Mouse (Mus musculus): ENCODE measurements around the gene Heatr9. TPM values are rescaled to one million over a fixed set of nuclear protein-coding genes. Genes with fewer than 3 reads are reported as not detected.
A peak's percentile ranks its signal among the peaks of the same experiment; 100 is the strongest.

Heatr9 gene
- polyA plus RNA-seq, 1 experiment from 2014 or later = not detected

DNA sequence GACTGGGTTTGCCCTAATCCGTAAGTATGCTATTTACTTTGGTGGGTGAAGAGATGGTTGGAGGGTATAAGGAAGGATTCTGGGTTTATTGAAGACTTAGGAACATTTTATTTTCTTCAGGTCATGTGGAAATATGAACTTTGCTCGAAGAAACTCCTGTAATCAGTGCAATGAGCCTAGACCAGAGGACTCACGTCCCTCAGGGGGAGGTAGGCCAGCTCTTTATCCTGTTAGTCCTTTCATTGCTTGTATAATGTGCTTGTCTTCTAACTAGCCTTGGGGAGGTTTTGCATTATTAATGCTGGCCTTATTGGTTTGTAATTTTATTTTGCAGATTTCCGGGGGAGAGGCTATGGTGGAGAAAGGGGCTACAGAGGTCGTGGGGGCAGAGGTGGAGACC, 17.7 kb downstream of the Heatr9 start:
- Histone ChIP-seq H3K36me3 (ENCODE audit: control insufficient read depth, insufficient read depth, low read length) (peaks cover 19% of the 10 kb centered on the region), H3K27me3 (ENCODE audit: control insufficient read depth, insufficient read depth, low read length) (no peaks in the 10 kb centered on the region), H3K4me1 (ENCODE audit: control insufficient read depth, insufficient read depth, low read length) (no peaks in the 10 kb centered on the region), H3K27ac (ENCODE audit: low read length) (no peak overlapping the region), H3K4me3 (replicated peaks; ENCODE audit: low read length) (no peak overlapping the region), H3K4me2 (ENCODE audit: low read depth, low read length) (no peak overlapping the region), H3K9me3 (replicated peaks; ENCODE audit: control insufficient read depth, low read length) (no peaks in the 10 kb centered on the region), H3K9ac (ENCODE audit: low read length) (no peak overlapping the region)
- 92% methylated on average over 5 of the region's 5 CpGs for WGBS
- no peak for ATAC-seq (ENCODE audit: insufficient read depth, low FRiP score)

DNA sequence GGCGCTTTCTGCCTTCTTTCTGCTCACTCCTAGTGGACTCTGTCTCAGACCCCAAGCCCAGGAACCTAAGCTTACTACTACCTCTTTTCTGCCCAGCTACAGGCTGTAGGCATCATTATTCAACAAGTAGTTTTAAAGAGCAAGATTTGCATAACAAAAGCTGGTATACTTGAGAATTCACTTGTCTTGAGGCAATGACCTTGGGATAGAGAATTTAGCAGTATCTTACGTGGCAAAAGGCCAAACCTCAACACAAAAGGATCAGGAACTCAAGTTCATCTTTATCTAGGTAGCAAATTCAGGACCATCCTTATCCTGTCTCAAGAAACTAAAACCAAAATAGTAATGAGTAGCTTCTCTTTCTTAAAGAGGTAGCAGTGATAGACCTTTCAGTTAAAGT, 26.4 kb downstream of the Heatr9 start:
- no peak overlapping the region for H3K4me3 ChIP-seq (replicated peaks; ENCODE audit: low read length)
- WGBS = 87% methylated on average over 2 of the region's 2 CpGs
- no peaks in the 10 kb centered on the region for H3K4me1 ChIP-seq (ENCODE audit: control insufficient read depth, insufficient read depth, low read length)

DNA sequence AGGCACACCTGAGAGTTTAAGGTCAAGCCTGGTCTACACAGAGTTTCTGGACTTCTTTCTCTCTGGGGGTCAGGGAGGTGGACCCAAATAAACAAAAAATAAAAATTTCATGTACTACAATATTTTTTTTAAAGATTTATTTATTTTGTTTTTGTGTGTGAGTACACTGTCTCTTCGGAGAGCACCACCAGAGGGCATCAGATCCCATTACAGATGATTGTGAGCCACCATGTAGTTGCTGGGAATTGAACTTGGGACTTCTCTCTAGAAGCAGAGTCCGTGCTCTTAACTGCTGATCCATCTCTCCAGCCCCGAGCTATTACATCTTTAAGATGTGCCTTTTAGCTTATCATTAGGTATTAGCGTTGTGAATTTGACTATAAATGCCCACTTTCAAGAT, 30.5 kb downstream of the Heatr9 start:
- WGBS = 89% methylated on average over 4 of the region's 4 CpGs
- Histone ChIP-seq H3K4me2 (ENCODE audit: low read depth, low read length) (no peak overlapping the region), H3K4me1 (ENCODE audit: control insufficient read depth, insufficient read depth, low read length) (no peaks in the 10 kb centered on the region), H3K4me3 (replicated peaks; ENCODE audit: low read length) (no peak overlapping the region), H3K9ac (ENCODE audit: low read length) (no peak overlapping the region), H3K36me3 (ENCODE audit: control insufficient read depth, insufficient read depth, low read length) (peaks cover 6% of the 10 kb centered on the region), H3K27me3 (ENCODE audit: control insufficient read depth, insufficient read depth, low read length) (no peaks in the 10 kb centered on the region), H3K27ac (ENCODE audit: low read length) (no peak overlapping the region), H3K9me3 (replicated peaks; ENCODE audit: control insufficient read depth, low read length) (no peaks in the 10 kb centered on the region)
- no peak for ATAC-seq (ENCODE audit: insufficient read depth, low FRiP score)

More for the DNA sequence above, 26.4 kb downstream of the Heatr9 start:
- H3K27ac ChIP-seq (ENCODE audit: low read length) = no peak overlapping the region
- H3K9me3 ChIP-seq (replicated peaks; ENCODE audit: control insufficient read depth, low read length) = no peaks in the 10 kb centered on the region
- ATAC-seq (ENCODE audit: insufficient read depth, low FRiP score) = no peak
- no peak overlapping the region for H3K4me2 ChIP-seq (ENCODE audit: low read depth, low read length)
- H3K27me3 ChIP-seq (ENCODE audit: control insufficient read depth, insufficient read depth, low read length) = no peaks in the 10 kb centered on the region
- peaks cover 6% of the 10 kb centered on the region; the same call in 1 of the 2 replicates for H3K36me3 ChIP-seq (ENCODE audit: control insufficient read depth, insufficient read depth, low read length)
- H3K9ac ChIP-seq (ENCODE audit: low read length) = no peak overlapping the region

DNA sequence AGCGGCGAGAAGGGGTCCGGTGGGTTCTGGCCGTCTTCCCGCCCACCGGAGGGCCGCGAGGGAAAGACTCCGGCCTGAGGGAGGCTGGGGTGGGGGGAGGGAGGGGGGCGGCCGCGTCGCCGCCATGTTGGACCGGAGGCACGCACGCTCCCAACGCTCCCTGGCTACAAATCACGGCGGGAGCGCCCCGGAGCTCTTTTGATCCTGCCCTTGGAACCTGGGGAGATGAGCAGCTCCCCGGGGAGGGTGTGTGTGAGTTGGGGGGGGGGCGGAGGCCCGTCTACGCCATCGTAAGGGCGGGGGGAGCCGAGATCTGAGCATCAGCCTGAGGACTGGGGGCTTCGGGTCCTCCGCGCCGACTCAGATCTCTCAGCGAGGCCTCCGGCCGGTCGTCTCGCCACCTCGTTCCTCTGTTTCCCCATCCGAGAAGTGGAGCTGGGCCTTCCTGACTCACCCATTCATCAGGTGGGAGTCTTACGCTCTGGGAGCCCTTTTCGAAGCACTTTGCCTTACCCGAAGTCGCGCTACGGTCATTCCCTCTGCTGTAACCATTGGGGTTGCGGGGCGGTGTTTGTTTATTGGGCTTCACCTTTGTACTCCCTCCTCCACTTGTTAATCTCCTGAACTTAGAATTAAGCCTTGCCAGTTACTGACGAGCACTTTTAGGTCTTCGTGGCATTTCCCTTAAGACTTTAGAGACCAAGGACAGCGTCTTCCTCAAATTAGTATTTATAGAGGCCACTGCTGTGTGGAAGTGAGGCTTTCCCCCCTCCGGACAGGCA, 48.5 kb downstream of the Heatr9 start:
- no peaks in the 10 kb centered on the region for H3K9me3 ChIP-seq (replicated peaks; ENCODE audit: control insufficient read depth, low read length)
- peak overlapping the region; percentile 80 for H3K4me3 ChIP-seq (replicated peaks; ENCODE audit: low read length)
- peak overlapping the region; percentile 96 for H3K27ac ChIP-seq (ENCODE audit: low read length)
- peak overlapping the region; percentile 90 for H3K4me2 ChIP-seq (ENCODE audit: low read depth, low read length)
- H3K36me3 ChIP-seq (ENCODE audit: control insufficient read depth, insufficient read depth, low read length) = no peaks in the 10 kb centered on the region
- peak; percentile 79 for ATAC-seq (ENCODE audit: insufficient read depth, low FRiP score)
- H3K4me1 ChIP-seq (ENCODE audit: control insufficient read depth, insufficient read depth, low read length) = peaks cover 17% of the 10 kb centered on the region
- H3K9ac ChIP-seq (ENCODE audit: low read length) = peak overlapping the region; percentile 96
- WGBS = under 1% methylated on average over 41 of the region's 52 CpGs
- H3K27me3 ChIP-seq (ENCODE audit: control insufficient read depth, insufficient read depth, low read length) = no peaks in the 10 kb centered on the region

DNA sequence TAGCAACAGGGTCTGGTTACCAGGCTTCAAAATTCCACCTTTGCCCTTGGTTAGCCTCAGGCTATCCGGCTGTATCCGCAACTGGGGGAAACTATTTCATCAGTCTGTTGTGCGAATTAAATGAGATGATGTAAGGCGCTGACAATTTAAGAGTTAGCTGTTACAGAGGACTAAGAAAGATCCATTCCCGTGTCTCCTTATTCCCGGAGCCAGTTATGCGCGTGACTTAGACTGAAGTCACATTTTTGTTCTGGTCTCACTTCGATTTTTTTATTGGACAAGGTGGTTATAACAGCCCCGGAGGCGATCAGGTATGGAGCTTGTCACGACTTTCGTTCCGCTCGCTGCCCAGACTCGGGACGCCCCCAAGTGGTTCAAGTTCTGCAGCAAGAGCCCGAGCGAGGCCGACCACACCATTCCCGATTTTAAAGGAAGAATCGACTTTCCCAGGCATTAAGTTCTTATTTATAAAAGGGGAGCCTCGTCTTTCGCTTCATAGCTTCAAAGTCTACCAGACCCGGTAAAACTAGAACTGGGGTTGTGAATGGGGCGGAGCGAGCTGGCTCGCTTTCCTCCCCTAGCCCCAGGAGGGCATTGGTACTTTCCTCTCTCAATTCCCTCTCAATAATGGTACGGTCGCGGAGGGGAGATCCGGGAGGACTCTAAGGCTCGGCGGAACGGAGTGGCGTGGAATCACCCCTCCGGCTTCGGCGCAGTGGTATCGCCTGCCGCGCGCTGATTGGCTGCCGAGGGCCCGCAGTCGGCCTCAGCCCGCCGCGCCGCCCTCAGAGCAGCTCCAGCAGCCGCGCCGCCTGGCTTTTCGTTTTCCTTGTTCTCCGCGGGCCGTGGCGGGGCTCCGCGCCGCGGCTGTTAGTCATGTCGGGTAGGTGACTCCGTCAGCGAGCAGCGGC, 49.4 kb downstream of the Heatr9 start, which contains the start of gene Taf15:
TSS of gene Taf15 (plus strand) at position 763 of the 911 bp plus-strand sequence.
- no peaks in the 10 kb centered on the region for H3K36me3 ChIP-seq (ENCODE audit: control insufficient read depth, insufficient read depth, low read length)
- under 1% methylated on average over 66 of the region's 66 CpGs for WGBS

DNA sequence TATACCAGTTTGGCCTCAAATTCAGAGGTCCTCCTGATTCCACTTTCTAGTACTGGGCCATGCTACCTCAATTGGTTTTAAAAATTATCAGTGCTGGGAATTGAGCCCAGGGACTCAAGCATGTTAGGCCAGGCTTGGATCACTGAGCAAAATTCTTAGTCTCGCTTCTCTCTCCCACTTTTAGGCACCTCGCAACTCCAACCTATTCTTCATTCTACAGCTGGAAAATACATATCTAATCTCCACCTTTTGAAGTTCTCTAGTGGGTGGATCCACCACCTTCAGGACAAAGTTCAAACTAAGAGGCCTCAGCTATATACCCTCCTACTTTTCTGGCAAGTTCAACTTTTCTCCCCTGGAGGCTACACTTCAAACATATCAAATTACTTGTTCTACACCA, 50.2 kb downstream of the Heatr9 start:
- Histone ChIP-seq H3K4me1 (ENCODE audit: control insufficient read depth, insufficient read depth, low read length) (peaks cover 17% of the 10 kb centered on the region), H3K27ac (ENCODE audit: low read length) (peak overlapping the region; percentile 96; the same call in 1 of the 2 replicates), H3K9me3 (replicated peaks; ENCODE audit: control insufficient read depth, low read length) (no peaks in the 10 kb centered on the region), H3K36me3 (ENCODE audit: control insufficient read depth, insufficient read depth, low read length) (no peaks in the 10 kb centered on the region), H3K27me3 (ENCODE audit: control insufficient read depth, insufficient read depth, low read length) (no peaks in the 10 kb centered on the region), H3K9ac (ENCODE audit: low read length) (peak overlapping the region; percentile 78; the same call in 1 of the 2 replicates), H3K4me3 (replicated peaks; ENCODE audit: low read length) (0 out of 2 replicates have a peak overlapping the region, but pooled peaks have one; percentile 80), H3K4me2 (ENCODE audit: low read depth, low read length) (peak overlapping the region; percentile 70)
- ATAC-seq (ENCODE audit: insufficient read depth, low FRiP score) = no peak
- 71% methylated on average over 2 of the region's 2 CpGs for WGBS

More for the DNA sequence above, 49.4 kb downstream of the Heatr9 start, which contains the start of gene Taf15:
- H3K4me3 ChIP-seq (replicated peaks; ENCODE audit: low read length) = peak within 1 kb of the TSS; percentile 80
- H3K9me3 ChIP-seq (replicated peaks; ENCODE audit: control insufficient read depth, low read length) = no peaks in the 10 kb centered on the region
- peak within 1 kb of the TSS; percentile 96 for H3K9ac ChIP-seq (ENCODE audit: low read length)
- H3K4me1 ChIP-seq (ENCODE audit: control insufficient read depth, insufficient read depth, low read length) = peaks cover 17% of the 10 kb centered on the region
- peak within 1 kb of the TSS; percentile 96 for H3K27ac ChIP-seq (ENCODE audit: low read length)
- H3K27me3 ChIP-seq (ENCODE audit: control insufficient read depth, insufficient read depth, low read length) = no peaks in the 10 kb centered on the region
- peak; percentile 98 for ATAC-seq (ENCODE audit: insufficient read depth, low FRiP score)
- peak within 1 kb of the TSS; percentile 90 for H3K4me2 ChIP-seq (ENCODE audit: low read depth, low read length)

DNA sequence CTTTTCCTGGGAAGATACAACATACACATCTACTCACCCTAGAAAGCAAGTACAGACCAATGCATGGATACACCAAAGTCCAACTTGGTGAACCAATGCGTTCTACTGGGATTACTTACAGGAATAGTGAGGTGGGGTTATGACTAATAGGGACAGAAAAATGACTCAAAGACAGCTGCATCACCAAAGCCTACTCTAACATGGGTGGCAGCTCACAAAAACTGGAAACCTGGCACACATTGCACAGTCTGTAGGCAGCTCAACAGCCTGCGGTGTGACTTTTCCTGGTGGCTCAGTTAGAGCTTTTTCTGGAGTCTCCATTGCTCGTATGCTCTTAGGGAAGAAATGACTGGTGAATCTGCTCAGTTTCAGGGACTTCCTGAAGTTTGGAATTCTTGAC, 53.2 kb downstream of the Heatr9 start:
- Histone ChIP-seq H3K9ac (ENCODE audit: low read length) (no peak overlapping the region), H3K4me2 (ENCODE audit: low read depth, low read length) (no peak overlapping the region), H3K4me1 (ENCODE audit: control insufficient read depth, insufficient read depth, low read length) (0 out of 2 replicates have a peak, but pooled peaks cover 8% of the 10 kb centered on the region), H3K4me3 (replicated peaks; ENCODE audit: low read length) (no peak overlapping the region), H3K27me3 (ENCODE audit: control insufficient read depth, insufficient read depth, low read length) (no peaks in the 10 kb centered on the region; the same call in 1 of the 2 replicates), H3K36me3 (ENCODE audit: control insufficient read depth, insufficient read depth, low read length) (no peaks in the 10 kb centered on the region), H3K27ac (ENCODE audit: low read length) (no peak overlapping the region), H3K9me3 (replicated peaks; ENCODE audit: control insufficient read depth, low read length) (no peaks in the 10 kb centered on the region)
- 85% methylated on average over 3 of the region's 3 CpGs for WGBS
- ATAC-seq (ENCODE audit: insufficient read depth, low FRiP score) = no peak

DNA sequence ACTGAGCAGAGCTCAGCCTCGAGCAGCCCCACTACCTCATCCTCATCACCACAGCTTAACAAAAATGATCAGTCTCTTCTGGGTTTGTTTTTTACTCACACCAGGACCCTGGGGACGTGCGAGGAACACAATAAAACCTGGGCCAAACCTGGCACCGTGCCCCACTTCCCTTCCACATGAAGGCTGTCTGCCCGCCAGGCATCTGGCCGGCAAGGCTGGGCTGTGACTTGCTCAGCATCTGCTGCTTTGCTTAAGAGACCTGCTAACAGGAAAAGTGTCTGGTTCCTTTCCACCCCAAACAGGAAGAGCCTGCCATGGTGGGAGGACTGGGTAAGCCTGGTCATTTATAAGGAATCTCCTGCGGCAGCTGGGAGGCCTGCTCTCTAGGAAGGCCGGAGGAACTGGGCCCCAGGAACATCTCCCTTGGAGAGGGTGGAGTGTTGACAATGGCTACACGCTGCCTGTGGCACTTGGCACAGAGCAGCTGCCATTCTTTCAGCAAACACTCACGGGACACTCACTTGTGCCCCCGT, 54.8 kb downstream of the Heatr9 start:
- peak; percentile 22; the same call in 1 of the 2 replicates for ATAC-seq (ENCODE audit: insufficient read depth, low FRiP score)

More for the DNA sequence above, 54.8 kb downstream of the Heatr9 start:
- no peaks in the 10 kb centered on the region for H3K36me3 ChIP-seq (ENCODE audit: control insufficient read depth, insufficient read depth, low read length)
- H3K27me3 ChIP-seq (ENCODE audit: control insufficient read depth, insufficient read depth, low read length) = peaks cover 4% of the 10 kb centered on the region; the same call in 1 of the 2 replicates
- H3K4me3 ChIP-seq (replicated peaks; ENCODE audit: low read length) = no peak overlapping the region
- 45% methylated on average over 11 of the region's 11 CpGs for WGBS
- H3K4me2 ChIP-seq (ENCODE audit: low read depth, low read length) = no peak overlapping the region
- H3K9ac ChIP-seq (ENCODE audit: low read length) = no peak overlapping the region
- no peaks in the 10 kb centered on the region for H3K9me3 ChIP-seq (replicated peaks; ENCODE audit: control insufficient read depth, low read length)
- H3K4me1 ChIP-seq (ENCODE audit: control insufficient read depth, insufficient read depth, low read length) = 0 out of 2 replicates have a peak, but pooled peaks cover 6% of the 10 kb centered on the region
- no peak overlapping the region; the same call in 1 of the 2 replicates for H3K27ac ChIP-seq (ENCODE audit: low read length)
